Mouse (Mus musculus) CH12.LX (cell line): ENCODE data around the gene Commd4.

ENCODE experiments used
- CTCF ChIP-seq, 2 experiments: IDR thresholded peaks in 1 of 2; conservative IDR thresholded peaks in 1 of 2; 2 replicates each; pipeline ENCODE4 v1.5.1; 2011 to 2012; ENCODE audit warnings: low read depth in 2 of 2, low read length in 2 of 2, improper control_type of control experiment in 1 of 2, inconsistent platforms in 1 of 2, mild to moderate bottlenecking in 1 of 2, moderate library complexity in 1 of 2
- ETS1 ChIP-seq: conservative IDR thresholded peaks from 2 replicates; pipeline ENCODE4 v1.6.1; 2012; ENCODE audit warnings: low read depth, mild to moderate bottlenecking, inconsistent platforms, low read length, improper control_type of control experiment, moderate library complexity
- JUN ChIP-seq: IDR thresholded peaks from 2 replicates; pipeline ENCODE4 v1.6.1; 2011; ENCODE audit warnings: low read depth, mild to moderate bottlenecking, low read length, improper control_type of control experiment, moderate library complexity; ENCODE audit not compliant: insufficient read depth
- KAT2A ChIP-seq: IDR thresholded peaks from 2 replicates; pipeline ENCODE4 v1.6.1; 2012; ENCODE audit warnings: low read length, improper control_type of control experiment, inconsistent platforms; ENCODE audit not compliant: insufficient replicate concordance
- MYC ChIP-seq: IDR thresholded peaks from 2 replicates; pipeline ENCODE4 v1.6.1; 2011; ENCODE audit warnings: low read depth, mild to moderate bottlenecking, improper control_type of control experiment, low read length
- POLR2A ChIP-seq: IDR thresholded peaks from 2 replicates; pipeline ENCODE4 v1.6.1; 2011; ENCODE audit warnings: low read depth, mild to moderate bottlenecking, improper control_type of control experiment, low read length
- TCF12 ChIP-seq: IDR thresholded peaks from 2 replicates; pipeline ENCODE4 v1.6.1; 2014; ENCODE audit warnings: low read depth, mild to moderate bottlenecking, inconsistent platforms, low read length, improper control_type of control experiment

- TF ChIP-seq TCF12 (no peak), MYC (no peak), JUN (no peak), POLR2A (no peak), CTCF (conservative IDR thresholded peaks at IDR 0.05 in 1 of 2, IDR thresholded peaks at IDR 0.05 in 1 of 2; ENCODE audit: low read depth in 2 of 2, low read length in 2 of 2) (no peak), KAT2A (no peak), ETS1 (no peak)
Observed at GRCm38 (mm10) chr9:57157499-57157898, 632 bp downstream of the Commd4 start.
